Mouse (Mus musculus) CH12.LX (cell line): Measurements from ENCODE around the gene Tmem233.

ENCODE experiments used
- BHLHE40 ChIP-seq: IDR thresholded peaks from 2 replicates; pipeline ENCODE4 v1.6.1; 2011; ENCODE audit warnings: mild to moderate bottlenecking, low read depth, low read length, improper control_type of control experiment
- CTCF ChIP-seq, 2 experiments: IDR thresholded peaks in 1 of 2; conservative IDR thresholded peaks in 1 of 2; 2 replicates each; pipeline ENCODE4 v1.5.1; 2011 to 2012; ENCODE audit warnings: low read depth in 2 of 2, low read length in 2 of 2, improper control_type of control experiment in 1 of 2, inconsistent platforms in 1 of 2, mild to moderate bottlenecking in 1 of 2, moderate library complexity in 1 of 2
- ELF1 ChIP-seq: IDR thresholded peaks from 2 replicates; pipeline ENCODE4 v1.6.1; 2014; ENCODE audit warnings: low read depth, mild to moderate bottlenecking, inconsistent platforms, low read length, improper control_type of control experiment
- EP300 ChIP-seq: IDR thresholded peaks from 2 replicates; pipeline ENCODE4 v1.6.1; 2011; ENCODE audit warnings: low read length, improper control_type of control experiment
- MAFK ChIP-seq: IDR thresholded peaks from 2 replicates; pipeline ENCODE4 v1.6.1; 2011; ENCODE audit warnings: low read length, improper control_type of control experiment; ENCODE audit not compliant: insufficient replicate concordance
- POLR2A ChIP-seq: IDR thresholded peaks from 2 replicates; pipeline ENCODE4 v1.6.1; 2011; ENCODE audit warnings: low read depth, mild to moderate bottlenecking, improper control_type of control experiment, low read length
- RCOR1 ChIP-seq: conservative IDR thresholded peaks from 2 replicates; pipeline ENCODE4 v1.6.1; 2012; ENCODE audit warnings: low read depth, mild to moderate bottlenecking, inconsistent platforms, low read length, improper control_type of control experiment
- TBP ChIP-seq: conservative IDR thresholded peaks from 2 replicates; pipeline ENCODE4 v1.6.1; 2011; ENCODE audit warnings: low read depth, low read length, improper control_type of control experiment
- USF1 ChIP-seq: IDR thresholded peaks from 2 replicates; pipeline ENCODE4 v1.6.1; 2014; ENCODE audit warnings: low read depth, mild to moderate bottlenecking, inconsistent platforms, low read length, improper control_type of control experiment

DNA sequence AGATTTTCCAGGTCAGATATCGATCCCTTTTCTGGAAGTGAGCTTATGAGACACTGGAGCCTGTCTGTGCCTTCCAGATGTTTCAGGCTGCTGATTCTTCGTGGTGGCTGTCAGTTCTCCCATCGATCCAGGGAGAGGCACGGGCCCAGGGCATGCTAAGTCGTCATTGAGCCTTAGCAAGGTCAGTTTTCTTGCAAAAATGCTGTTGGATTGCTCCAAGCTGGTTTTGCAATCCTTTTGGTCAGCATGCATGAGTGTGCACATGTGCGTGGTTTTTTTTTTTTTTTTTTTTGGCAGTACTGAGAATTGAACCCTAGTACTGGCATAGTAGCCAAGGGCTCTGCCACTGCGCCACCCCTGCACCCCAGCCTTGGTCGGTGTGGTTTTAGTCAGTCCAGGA is 79.9 kb downstream of the Tmem233 start:
- no peak for TF ChIP-seq EP300
- TF ChIP-seq CTCF (conservative IDR thresholded peaks at IDR 0.05 in 1 of 2, IDR thresholded peaks at IDR 0.05 in 1 of 2; ENCODE audit: low read depth in 2 of 2, low read length in 2 of 2) = no peak
- TF ChIP-seq USF1 = no peak
- TF ChIP-seq POLR2A = no peak
- no peak for TF ChIP-seq TBP
- no peak for TF ChIP-seq ELF1
- TF ChIP-seq BHLHE40 = no peak
- TF ChIP-seq RCOR1 = no peak
- no peak for TF ChIP-seq MAFK
